Mouse (Mus musculus): ENCODE results near the gene Cwf19l2. TPM values are rescaled to one million over a fixed set of nuclear protein-coding genes. Genes with fewer than 3 reads are reported as not detected.
"Not testable (repeated sequence)": the region's sequence is repeated elsewhere in the genome, so short reads cannot be mapped to it uniquely, and the experiment has no call there.

The Cwf19l2 gene
- polyA plus RNA-seq (2015; fragmentation: Nextera tagmentation; extraction: Ambion mirVana): 9.8 and 10.6 TPM in 2 replicates

- under 1% methylated on average over 28 of the region's 28 CpGs for WGBS
Measured at GRCm38 (mm10) chr9:3403251-3404208, at the start of gene Cwf19l2. Cwf19l2 (plus strand) TSS chr9:3403592.

GRCm38 (mm10) chr9:3376323-3376722 lies 27.1 kb upstream of the Cwf19l2 start:
- H3K4me1 ChIP-seq (ENCODE audit: control insufficient read depth, insufficient read depth, low read length); H3K4me3 ChIP-seq (ENCODE audit: low read length); H3K36me3 ChIP-seq (ENCODE audit: control insufficient read depth, insufficient read depth); H3K27ac ChIP-seq (ENCODE audit: low read length); H3K9me3 ChIP-seq (replicated peaks; ENCODE audit: control insufficient read depth, low read length); H3K4me2 ChIP-seq (ENCODE audit: low read depth, low read length); H3K9ac ChIP-seq (ENCODE audit: low read length); H3K27me3 ChIP-seq (ENCODE audit: control insufficient read depth, insufficient read depth, low read length); ATAC-seq (replicated peaks; ENCODE audit: extremely low read depth, insufficient read depth, low FRiP score): not testable (repeated sequence)
- 62% methylated on average over 1 of the region's 1 CpGs for WGBS

More at GRCm38 (mm10) chr9:3403251-3404208, at the start of gene Cwf19l2:
- peak; percentile 91 for ATAC-seq (replicated peaks; ENCODE audit: extremely low read depth, insufficient read depth, low FRiP score)
- Histone ChIP-seq H3K27me3 (ENCODE audit: control insufficient read depth, insufficient read depth, low read length) (no peaks in the 10 kb centered on the region), H3K36me3 (ENCODE audit: control insufficient read depth, insufficient read depth) (no peaks in the 10 kb centered on the region), H3K27ac (ENCODE audit: low read length) (peak within 1 kb of the TSS; percentile 84), H3K4me3 (ENCODE audit: low read length) (peak within 1 kb of the TSS; percentile 73), H3K9me3 (replicated peaks; ENCODE audit: control insufficient read depth, low read length) (no peaks in the 10 kb centered on the region), H3K9ac (ENCODE audit: low read length) (peak within 1 kb of the TSS; percentile 81), H3K4me2 (ENCODE audit: low read depth, low read length) (peak within 1 kb of the TSS; percentile 84), H3K4me1 (ENCODE audit: control insufficient read depth, insufficient read depth, low read length) (peaks cover 2% of the 10 kb centered on the region; the same call in 1 of the 2 replicates)

GRCm38 (mm10) chr9:3404372-3404771 lies 980 bp downstream of the Cwf19l2 start:
- Histone ChIP-seq H3K27ac (ENCODE audit: low read length) (peak overlapping the region; percentile 73), H3K36me3 (ENCODE audit: control insufficient read depth, insufficient read depth) (no peaks in the 10 kb centered on the region), H3K4me1 (ENCODE audit: control insufficient read depth, insufficient read depth, low read length) (peaks cover 2% of the 10 kb centered on the region; the same call in 1 of the 2 replicates), H3K9me3 (replicated peaks; ENCODE audit: control insufficient read depth, low read length) (no peaks in the 10 kb centered on the region), H3K9ac (ENCODE audit: low read length) (peak overlapping the region; percentile 81), H3K4me2 (ENCODE audit: low read depth, low read length) (peak overlapping the region; percentile 84), H3K27me3 (ENCODE audit: control insufficient read depth, insufficient read depth, low read length) (no peaks in the 10 kb centered on the region), H3K4me3 (ENCODE audit: low read length) (peak overlapping the region; percentile 73)
- under 1% methylated on average over 13 of the region's 13 CpGs for WGBS
- no peak for ATAC-seq (replicated peaks; ENCODE audit: extremely low read depth, insufficient read depth, low FRiP score)

- ATAC-seq (replicated peaks; ENCODE audit: extremely low read depth, insufficient read depth, low FRiP score); H3K9ac ChIP-seq (ENCODE audit: low read length); H3K36me3 ChIP-seq (ENCODE audit: control insufficient read depth, insufficient read depth); H3K27ac ChIP-seq (ENCODE audit: low read length); H3K9me3 ChIP-seq (replicated peaks; ENCODE audit: control insufficient read depth, low read length); H3K27me3 ChIP-seq (ENCODE audit: control insufficient read depth, insufficient read depth, low read length); H3K4me2 ChIP-seq (ENCODE audit: low read depth, low read length); H3K4me3 ChIP-seq (ENCODE audit: low read length); H3K4me1 ChIP-seq (ENCODE audit: control insufficient read depth, insufficient read depth, low read length): not testable (repeated sequence)
- 81% methylated on average over 6 of the region's 6 CpGs for WGBS
Measured at GRCm38 (mm10) chr9:3439555-3440300, 36.3 kb downstream of the Cwf19l2 start.

- no peaks in the 10 kb centered on the region for H3K9me3 ChIP-seq (replicated peaks; ENCODE audit: control insufficient read depth, low read length)
- no peaks in the 10 kb centered on the region for H3K4me1 ChIP-seq (ENCODE audit: control insufficient read depth, insufficient read depth, low read length)
- H3K4me3 ChIP-seq (ENCODE audit: low read length): no peak overlapping the region
- H3K4me2 ChIP-seq (ENCODE audit: low read depth, low read length): no peak overlapping the region
- peaks cover 10% of the 10 kb centered on the region; the same call in 1 of the 2 replicates for H3K36me3 ChIP-seq (ENCODE audit: control insufficient read depth, insufficient read depth)
- no peak overlapping the region for H3K27ac ChIP-seq (ENCODE audit: low read length)
- no peak for ATAC-seq (replicated peaks; ENCODE audit: extremely low read depth, insufficient read depth, low FRiP score)
- H3K27me3 ChIP-seq (ENCODE audit: control insufficient read depth, insufficient read depth, low read length): no peaks in the 10 kb centered on the region
- no peak overlapping the region for H3K9ac ChIP-seq (ENCODE audit: low read length)
Measured at GRCm38 (mm10) chr9:3471897-3472296, 68.5 kb downstream of the Cwf19l2 start.

GRCm38 (mm10) chr9:3518645-3519044 lies 115.3 kb downstream of the Cwf19l2 start:
- no peaks in the 10 kb centered on the region for H3K27me3 ChIP-seq (ENCODE audit: control insufficient read depth, insufficient read depth, low read length)
- H3K4me1 ChIP-seq (ENCODE audit: control insufficient read depth, insufficient read depth, low read length): no peaks in the 10 kb centered on the region
- ATAC-seq (replicated peaks; ENCODE audit: extremely low read depth, insufficient read depth, low FRiP score): no peak
- H3K27ac ChIP-seq (ENCODE audit: low read length): no peak overlapping the region
- H3K4me2 ChIP-seq (ENCODE audit: low read depth, low read length): no peak overlapping the region
- H3K4me3 ChIP-seq (ENCODE audit: low read length): no peak overlapping the region
- no peak overlapping the region for H3K9ac ChIP-seq (ENCODE audit: low read length)
- no peaks in the 10 kb centered on the region for H3K9me3 ChIP-seq (replicated peaks; ENCODE audit: control insufficient read depth, low read length)
- no peaks in the 10 kb centered on the region for H3K36me3 ChIP-seq (ENCODE audit: control insufficient read depth, insufficient read depth)
- 97% methylated on average over 1 of the region's 1 CpGs for WGBS

GRCm38 (mm10) chr9:3519178-3519577 lies 115.8 kb downstream of the Cwf19l2 start:
- Histone ChIP-seq H3K4me1 (ENCODE audit: control insufficient read depth, insufficient read depth, low read length) (no peaks in the 10 kb centered on the region), H3K36me3 (ENCODE audit: control insufficient read depth, insufficient read depth) (no peaks in the 10 kb centered on the region), H3K27ac (ENCODE audit: low read length) (no peak overlapping the region), H3K4me3 (ENCODE audit: low read length) (no peak overlapping the region), H3K27me3 (ENCODE audit: control insufficient read depth, insufficient read depth, low read length) (no peaks in the 10 kb centered on the region), H3K4me2 (ENCODE audit: low read depth, low read length) (no peak overlapping the region), H3K9ac (ENCODE audit: low read length) (no peak overlapping the region), H3K9me3 (replicated peaks; ENCODE audit: control insufficient read depth, low read length) (no peaks in the 10 kb centered on the region)
- ATAC-seq (replicated peaks; ENCODE audit: extremely low read depth, insufficient read depth, low FRiP score): no peak
- 79% methylated on average over 1 of the region's 1 CpGs for WGBS

- ATAC-seq (replicated peaks; ENCODE audit: extremely low read depth, insufficient read depth, low FRiP score): no peak
- WGBS: 81% methylated on average over 2 of the region's 2 CpGs
- Histone ChIP-seq H3K4me3 (ENCODE audit: low read length) (no peak overlapping the region), H3K27me3 (ENCODE audit: control insufficient read depth, insufficient read depth, low read length) (no peaks in the 10 kb centered on the region), H3K9me3 (replicated peaks; ENCODE audit: control insufficient read depth, low read length) (no peaks in the 10 kb centered on the region), H3K36me3 (ENCODE audit: control insufficient read depth, insufficient read depth) (no peaks in the 10 kb centered on the region), H3K4me1 (ENCODE audit: control insufficient read depth, insufficient read depth, low read length) (no peaks in the 10 kb centered on the region), H3K4me2 (ENCODE audit: low read depth, low read length) (no peak overlapping the region), H3K27ac (ENCODE audit: low read length) (no peak overlapping the region), H3K9ac (ENCODE audit: low read length) (no peak overlapping the region)
Measured at GRCm38 (mm10) chr9:3521031-3521430, 117.6 kb downstream of the Cwf19l2 start.
